ENCODE assay signal across 21 mouse cellular contexts in the genomic region with DNA sequence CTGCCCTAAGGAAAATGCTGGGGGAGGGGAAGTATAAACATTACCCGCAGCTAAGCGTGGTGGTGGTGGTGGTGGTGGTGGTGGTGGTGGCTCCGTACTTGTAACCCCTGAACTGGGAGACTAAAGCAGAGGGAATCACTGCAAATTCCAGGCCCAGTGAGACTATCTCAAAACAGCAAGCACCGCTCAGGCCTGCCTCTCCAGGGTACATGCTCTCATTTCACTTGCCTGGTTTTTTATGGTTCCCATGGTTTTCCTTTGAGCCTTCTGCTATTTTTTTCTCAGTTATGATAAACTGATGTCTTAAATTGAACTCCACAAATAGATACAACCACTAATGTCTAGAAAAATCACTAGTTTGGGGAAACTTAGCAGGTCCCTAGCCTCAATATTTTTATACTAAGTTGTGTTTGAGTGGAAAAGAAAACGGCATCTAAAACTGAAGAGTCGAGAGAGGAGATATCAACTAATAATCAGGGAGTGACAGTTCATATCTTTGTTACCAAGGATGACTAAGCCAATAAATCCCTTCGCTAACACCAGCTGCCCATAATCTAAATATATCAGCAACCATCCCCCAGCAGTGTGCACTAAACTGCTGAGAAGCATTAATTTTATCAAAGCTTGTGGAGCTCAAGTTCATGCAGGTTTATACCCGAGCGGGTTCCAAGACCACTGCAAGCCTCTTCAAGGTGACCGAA.
"Had no signal": no experiment of that assay in that cellular context is flagged by ENCODE, and none has a peak within 500 bp of the region (broad histone marks: within the 10 kb centered on the region; RNA-seq: fewer than 3 reads in every experiment).

No protein-coding gene starts in this region.

- H3K4me1 ChIP-seq: midbrain, embryonic 13.5 days had no signal

- DNase-seq: kidney, adult 18-20 months; kidney, adult 9 months; kidney, postnatal 14 days; kidney, postnatal 4 days; layer of hippocampus, postnatal 36 days; left cerebral cortex, postnatal 4 days; liver, postnatal 0 days; lung, embryonic 14.5 days; right cerebral cortex, adult 18-20 months; right cerebral cortex, postnatal 14 days; right cerebral cortex, postnatal 4 days; thymus, adult 18-20 months; thymus, postnatal 36 days had no signal

- H3K4me3 ChIP-seq: left cerebral cortex, adult 2 months; limb, embryonic 12.5 days; limb, embryonic 15.5 days; midbrain, embryonic 13.5 days had no signal

- H3K9ac ChIP-seq: limb, embryonic 12.5 days; limb, embryonic 15.5 days; liver, embryonic 14.5 days; liver, postnatal 0 days; lung, embryonic 14.5 days; midbrain, embryonic 13.5 days had no signal

- H3K9me3 ChIP-seq: limb, embryonic 12.5 days; limb, embryonic 15.5 days; midbrain, embryonic 13.5 days had no signal

- H3K4me2 ChIP-seq: limb, embryonic 12.5 days; limb, embryonic 15.5 days; liver, embryonic 11.5 days; lung, embryonic 14.5 days; midbrain, embryonic 13.5 days had no signal

- ATAC-seq: liver, postnatal 0 days; lung, postnatal 0 days; midbrain, embryonic 13.5 days had no signal

- H3K36me3 ChIP-seq: limb, embryonic 12.5 days; limb, embryonic 15.5 days; midbrain, embryonic 13.5 days had no signal

- H3K27ac ChIP-seq: left cerebral cortex, adult 2 months; limb, embryonic 12.5 days; limb, embryonic 15.5 days; liver, embryonic 14.5 days; midbrain, embryonic 13.5 days; stomach, postnatal 0 days had no signal

- H3K27me3 ChIP-seq: limb, embryonic 12.5 days; limb, embryonic 15.5 days; midbrain, embryonic 13.5 days had no signal
